ENCODE assay signal across 8 mouse cellular contexts in genomic region chr1:74808078-74808477, GRCm38 (mm10). TPM values are rescaled to one million over a fixed set of nuclear protein-coding genes. Genes with fewer than 3 reads are reported as not detected.
DNase-seq lines count a peak whose midpoint lies in the region; ATAC-seq and TF ChIP-seq lines count a peak whose summit lies in the region.

No protein-coding gene starts in this region.

- peak overlapping the region; percentile 57 for H3K4me2 ChIP-seq in forebrain, embryonic 15.5 days (replicated peaks)
- peak overlapping the region; percentile 56 for H3K4me2 ChIP-seq in lung, embryonic 14.5 days

- H3K36me3 ChIP-seq in E14TG2a.4 (ENCODE audit: insufficient read depth, low read length): no peaks in the 10 kb centered on the region
- H3K36me3 ChIP-seq in forebrain, embryonic 15.5 days: no peaks in the 10 kb centered on the region
- no peaks in the 10 kb centered on the region for H3K36me3 ChIP-seq in lung, embryonic 14.5 days (ENCODE audit: insufficient read depth)

- H3K27me3 ChIP-seq in E14TG2a.4 (ENCODE audit: insufficient read depth, low read length): peaks cover 78% of the 10 kb centered on the region
- H3K27me3 ChIP-seq in forebrain, embryonic 15.5 days: peaks cover 73% of the 10 kb centered on the region
- H3K27me3 ChIP-seq in lung, embryonic 14.5 days (ENCODE audit: insufficient read depth, low read length): peaks cover 63% of the 10 kb centered on the region

- intact Hi-C loops in heart, postnatal 25 days (cut with DNase I): loop anchor here (1.0 kb wide), 1 partner anchor 20 kb away; no protein-coding TSS in a partner anchor

- no peak overlapping the region for H3K9ac ChIP-seq in forebrain, embryonic 15.5 days (replicated peaks)
- H3K9ac ChIP-seq in lung, embryonic 14.5 days: no peak overlapping the region

- DNase-seq in heart, postnatal 25 days (ENCODE audit: low spot score): peak; percentile 73
- peak; percentile 79 to 92 for DNase-seq in layer of hippocampus, adult 18-20 months (ENCODE audit: low spot score in 2 of 2)
- peak; percentile 99 for DNase-seq in lung, embryonic 14.5 days
- DNase-seq in thymus, adult 18-20 months: peak; percentile 64 to 70

- ATAC-seq in cerebellum, adult (ENCODE audit: insufficient number of reproducible peaks, low FRiP score, low TSS enrichment): peak; percentile 38; the same call in 1 of the 2 replicates
- peak; percentile 62 for ATAC-seq in forebrain, embryonic 15.5 days (replicated peaks)
- peak; percentile 87 for ATAC-seq in lung, embryonic 14.5 days (ENCODE audit: insufficient read depth)

- TF ChIP-seq CTCF in E14TG2a.4 (conservative IDR thresholded peaks at IDR 0.05; ENCODE audit: low read length): peak; percentile 82
- peak; percentile 97 for TF ChIP-seq CTCF in lung, embryonic 14.5 days (IDR thresholded peaks at IDR 0.05; ENCODE audit: low read depth)
- TF ChIP-seq CTCF in olfactory bulb, adult 2 months (IDR thresholded peaks at IDR 0.05; ENCODE audit: insufficient read depth, low read depth, low read length): peak; percentile 87

- H3K9me3 ChIP-seq in E14TG2a.4 (ENCODE audit: low read length): no peaks in the 10 kb centered on the region
- no peaks in the 10 kb centered on the region for H3K9me3 ChIP-seq in forebrain, embryonic 15.5 days
- no peaks in the 10 kb centered on the region for H3K9me3 ChIP-seq in lung, embryonic 14.5 days (ENCODE audit: low read depth, low read length)

- H3K4me3 ChIP-seq in E14TG2a.4 (replicated peaks; ENCODE audit: low read length): peak overlapping the region; percentile 62
- H3K4me3 ChIP-seq in forebrain, embryonic 15.5 days: peak overlapping the region; percentile 3; the same call in 1 of the 2 replicates
- 0 out of 2 replicates have a peak overlapping the region, but pooled peaks have one; percentile 9 for H3K4me3 ChIP-seq in lung, embryonic 14.5 days (ENCODE audit: low read depth, low read length)
- no peak overlapping the region for H3K4me3 ChIP-seq in olfactory bulb, adult 2 months (ENCODE audit: insufficient read depth, low read depth, low read length)

- under 1% methylated on average over 16 of the region's 16 CpGs for WGBS in forebrain, embryonic 15.5 days
- WGBS in lung, embryonic 14.5 days: under 1% methylated on average over 16 of the region's 16 CpGs
- under 1% methylated on average over 16 of the region's 16 CpGs for WGBS in olfactory bulb, adult 2 months

- TF ChIP-seq POLR2A in olfactory bulb, adult 2 months (IDR thresholded peaks at IDR 0.05; ENCODE audit: insufficient read depth, low read depth, low read length): no peak

- no peak overlapping the region for H3K27ac ChIP-seq in forebrain, embryonic 15.5 days (replicated peaks)
- no peak overlapping the region for H3K27ac ChIP-seq in lung, embryonic 14.5 days (ENCODE audit: low read depth)
- no peak overlapping the region for H3K27ac ChIP-seq in olfactory bulb, adult 2 months (ENCODE audit: insufficient read depth, low read depth, low read length)

- peaks cover 56% of the 10 kb centered on the region for H3K4me1 ChIP-seq in E14TG2a.4 (replicated peaks; ENCODE audit: low read depth, low read length)
- peaks cover 29% of the 10 kb centered on the region for H3K4me1 ChIP-seq in forebrain, embryonic 15.5 days
- peaks cover 11% of the 10 kb centered on the region; the same call in 1 of the 2 replicates for H3K4me1 ChIP-seq in lung, embryonic 14.5 days (ENCODE audit: insufficient read depth)
- H3K4me1 ChIP-seq in olfactory bulb, adult 2 months (ENCODE audit: control insufficient read depth, insufficient read depth, low read length): peaks cover 35% of the 10 kb centered on the region

RNA-seq across cellular contexts. Expression of gene Wnt10a, which starts 16.8 kb away (rescaled TPM):
- polyA plus RNA-seq in forebrain, embryonic 15.5 days (2015; fragmentation: Nextera tagmentation; extraction: Ambion mirVana): 0.50 and 0.80 TPM in 2 replicates
- total RNA-seq in heart, postnatal 25 days (2021): not detected
- 1 to 10 TPM; 3.4 to 3.7 TPM for total RNA-seq in layer of hippocampus, adult 18-20 months (2021)
- polyA plus RNA-seq in lung, embryonic 14.5 days (2014; fragmentation: Nextera tagmentation; extraction: Ambion mirVana): not detected in 2 replicates
- polyA plus RNA-seq in olfactory bulb, adult 2 months (2012; ENCODE audit: insufficient read depth, insufficient read length, low replicate concordance, missing spikeins): not detected in 2 replicates

RNA-seq across cellular contexts. Expression of gene Wnt6, which starts 36.4 kb away (rescaled TPM):
- polyA plus RNA-seq in forebrain, embryonic 15.5 days (2015; fragmentation: Nextera tagmentation; extraction: Ambion mirVana): 2.2 and 2.3 TPM in 2 replicates
- under 1 TPM in 1 of 2 experiments, not detected in 1; 0.20 TPM for total RNA-seq in heart, postnatal 25 days (2021)
- total RNA-seq in layer of hippocampus, adult 18-20 months (2021): under 1 TPM; 0.35 to 0.46 TPM
- 0.53 and 0.57 TPM in 2 replicates for polyA plus RNA-seq in lung, embryonic 14.5 days (2014; fragmentation: Nextera tagmentation; extraction: Ambion mirVana)
- not detected in 2 replicates for polyA plus RNA-seq in olfactory bulb, adult 2 months (2012; ENCODE audit: insufficient read depth, insufficient read length, low replicate concordance, missing spikeins)

RNA-seq across cellular contexts. Expression of gene Cdk5r2, which starts 46.7 kb away (rescaled TPM):
- 2.1 and 2.4 TPM in 2 replicates for polyA plus RNA-seq in forebrain, embryonic 15.5 days (2015; fragmentation: Nextera tagmentation; extraction: Ambion mirVana)
- total RNA-seq in heart, postnatal 25 days (2021): not detected
- total RNA-seq in layer of hippocampus, adult 18-20 months (2021): 100 to 1,000 TPM; 203 to 204 TPM
- polyA plus RNA-seq in lung, embryonic 14.5 days (2014; fragmentation: Nextera tagmentation; extraction: Ambion mirVana): not detected in 2 replicates
- polyA plus RNA-seq in olfactory bulb, adult 2 months (2012; ENCODE audit: insufficient read depth, insufficient read length, low replicate concordance, missing spikeins): not detected in 2 replicates

RNA-seq across cellular contexts. Expression of gene Prkag3, which starts 59.1 kb away (rescaled TPM):
- not detected in 2 replicates for polyA plus RNA-seq in forebrain, embryonic 15.5 days (2015; fragmentation: Nextera tagmentation; extraction: Ambion mirVana)
- total RNA-seq in heart, postnatal 25 days (2021): 1 to 10 TPM in 1 of 2 experiments, under 1 TPM in 1; 0.96 to 2.7 TPM
- under 1 TPM; 0.28 to 0.30 TPM for total RNA-seq in layer of hippocampus, adult 18-20 months (2021)
- 0.12 and 0.29 TPM in 2 replicates for polyA plus RNA-seq in lung, embryonic 14.5 days (2014; fragmentation: Nextera tagmentation; extraction: Ambion mirVana)
- polyA plus RNA-seq in olfactory bulb, adult 2 months (2012; ENCODE audit: insufficient read depth, insufficient read length, low replicate concordance, missing spikeins): not detected in 2 replicates
